Mouse (Mus musculus) MN1 (cell line): ENCODE data around the gene Chn1.

ENCODE experiments used
- DNase-seq: peaks from one replicate; pipeline ENCODE4 v3.0.0-alpha.2; 2016; ENCODE audit warnings: low spot score

Gene Chn1

DNA sequence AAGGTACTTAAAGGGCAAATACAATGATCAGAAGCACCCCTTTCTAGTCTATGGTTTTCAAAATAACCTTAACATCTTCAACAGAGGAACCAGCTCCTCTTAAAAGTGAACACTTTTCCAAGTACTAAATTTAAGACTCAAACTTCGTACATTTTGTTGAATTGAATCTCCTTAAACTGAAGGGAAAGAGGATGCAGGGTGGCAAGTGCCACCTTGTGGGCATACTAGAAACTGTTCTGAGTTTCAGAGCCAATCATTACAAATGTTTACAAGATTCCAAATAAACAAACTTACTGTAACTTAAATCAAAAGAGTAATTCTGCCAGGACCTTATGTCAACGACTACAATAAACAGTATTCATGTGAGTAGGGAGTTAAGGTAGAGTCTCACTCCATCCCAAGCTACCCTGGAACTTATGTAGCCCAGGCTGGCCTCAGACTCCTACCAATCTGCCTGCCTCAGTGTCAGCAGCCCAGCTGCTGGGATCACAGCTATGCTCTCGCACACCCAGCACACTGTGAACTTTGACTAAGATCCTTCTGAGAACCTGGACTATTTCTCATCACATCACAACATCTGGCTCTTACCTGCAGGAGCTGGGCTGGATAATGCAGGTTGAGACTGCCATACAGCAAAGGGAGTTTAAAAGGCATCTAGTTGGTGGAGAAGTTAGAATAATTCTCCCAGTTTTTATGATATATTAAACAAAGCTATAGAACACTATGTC is 29.3 kb downstream of the Chn1 start:
- DNase-seq = peak; percentile 34

DNA sequence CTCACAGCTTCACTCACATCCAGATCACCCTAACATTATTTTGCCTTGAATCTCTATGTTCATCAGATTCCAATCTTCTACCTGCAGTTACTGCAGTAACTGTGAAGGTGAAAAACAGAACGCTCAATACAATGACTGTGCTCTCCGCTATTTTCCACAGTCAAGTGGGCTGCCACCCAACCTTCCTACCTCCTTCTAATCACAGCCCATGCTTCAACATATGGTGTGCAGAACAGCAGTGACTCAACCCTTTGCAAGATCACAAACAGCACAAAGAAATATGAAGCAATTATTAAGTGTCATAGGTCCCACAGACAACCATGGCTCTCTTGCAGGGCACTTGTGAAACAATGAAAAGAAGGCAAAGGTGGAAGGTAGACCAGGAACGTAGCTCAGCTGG is 33.9 kb downstream of the Chn1 start:
- no peak for DNase-seq

DNA sequence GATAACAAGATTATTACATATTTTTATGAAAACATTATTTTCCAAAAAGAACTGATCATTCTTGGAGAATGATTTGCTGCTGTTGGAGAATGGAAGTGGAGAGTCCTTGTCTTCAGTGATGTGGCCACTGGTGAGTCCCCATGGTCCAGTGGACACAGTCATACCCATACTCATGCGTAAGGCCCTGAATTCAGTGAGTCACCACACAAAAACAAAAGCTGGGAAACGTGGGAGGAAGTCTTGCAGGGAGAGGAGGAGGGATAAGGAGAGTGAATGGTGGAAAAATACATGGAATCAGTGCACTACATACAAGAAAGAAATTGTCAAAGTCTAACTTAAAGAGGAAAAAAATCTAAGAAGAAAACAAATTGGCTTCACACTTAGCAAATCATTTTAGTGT is 47.3 kb downstream of the Chn1 start:
- DNase-seq = peak; percentile 38

DNA sequence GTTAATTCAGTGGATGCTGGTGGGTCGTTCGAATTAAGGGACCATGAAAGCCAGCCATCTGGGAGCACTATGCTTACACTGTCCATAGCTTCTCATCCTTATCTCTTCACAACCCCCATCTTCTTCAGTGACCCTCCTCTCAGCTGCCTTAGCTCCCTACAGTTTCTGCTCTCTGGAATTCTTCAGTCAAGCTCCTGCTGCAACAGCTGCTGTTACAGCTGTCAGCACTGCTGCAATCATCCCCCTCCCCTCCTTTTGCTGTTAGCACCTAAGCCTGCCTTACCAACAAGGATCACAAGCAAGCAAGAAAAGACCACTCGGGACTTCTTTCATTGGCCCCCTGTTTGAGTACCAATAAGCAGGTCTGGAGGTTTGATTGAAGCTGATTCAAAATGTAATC is 50.2 kb downstream of the Chn1 start:
- DNase-seq = no peak

DNA sequence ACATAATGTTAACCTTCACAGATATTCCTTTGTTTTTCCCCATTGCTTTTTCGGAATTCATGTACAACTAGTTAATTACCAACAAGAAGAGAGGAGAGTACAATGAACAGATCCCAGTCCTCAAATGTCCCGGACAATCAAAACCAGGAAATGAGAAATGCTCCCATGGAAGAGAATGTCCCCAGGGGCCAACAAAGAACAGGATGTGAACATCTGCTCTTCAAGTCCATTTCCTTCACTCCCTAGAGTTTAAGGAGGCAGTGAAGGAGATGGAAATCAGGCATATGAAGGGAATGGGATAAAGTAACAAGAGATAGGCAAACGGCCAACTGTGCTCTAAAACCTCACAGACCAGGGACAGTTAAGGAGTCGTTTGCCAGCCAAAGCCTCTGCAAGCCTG is 53.3 kb downstream of the Chn1 start:
- peak; percentile 57 for DNase-seq

DNA sequence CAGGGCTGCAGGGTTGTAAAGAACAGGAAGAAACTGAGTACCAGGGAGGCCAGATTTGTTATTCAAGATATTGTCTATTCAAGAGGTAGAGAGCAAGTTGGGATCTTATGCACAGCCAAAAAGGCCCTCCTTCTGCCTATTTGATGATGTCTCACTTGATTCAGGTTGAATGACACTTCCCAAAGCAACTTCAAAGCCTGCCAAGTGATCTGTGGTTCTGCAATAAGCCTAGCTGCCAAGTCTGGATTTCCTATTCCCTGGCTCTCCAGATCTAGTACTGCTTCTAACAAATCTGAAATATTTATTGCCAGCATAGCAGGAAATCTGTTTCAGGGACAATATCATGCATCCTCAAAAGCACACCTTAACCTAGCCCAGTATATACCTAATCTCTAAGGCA is 62.7 kb downstream of the Chn1 start:
- no peak for DNase-seq

DNA sequence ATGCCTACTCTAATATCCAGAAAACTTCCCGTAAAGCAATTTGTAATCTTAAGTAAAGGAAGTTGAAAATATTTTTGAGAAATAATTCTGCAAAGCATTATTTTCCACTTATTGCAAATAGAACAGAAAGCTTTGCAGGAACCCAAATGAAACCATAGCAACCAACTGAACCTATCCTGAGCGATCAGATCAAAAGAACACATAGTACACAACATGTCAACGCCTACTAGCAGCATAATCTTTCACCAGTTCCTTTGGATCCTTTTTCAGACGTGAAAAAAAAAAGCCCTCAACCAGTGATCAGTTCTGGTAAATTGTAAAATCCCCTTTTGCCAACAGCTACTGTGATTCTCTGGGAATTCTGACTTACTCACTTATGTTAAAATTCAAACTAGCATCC is 82.1 kb downstream of the Chn1 start:
- DNase-seq = no peak

DNA sequence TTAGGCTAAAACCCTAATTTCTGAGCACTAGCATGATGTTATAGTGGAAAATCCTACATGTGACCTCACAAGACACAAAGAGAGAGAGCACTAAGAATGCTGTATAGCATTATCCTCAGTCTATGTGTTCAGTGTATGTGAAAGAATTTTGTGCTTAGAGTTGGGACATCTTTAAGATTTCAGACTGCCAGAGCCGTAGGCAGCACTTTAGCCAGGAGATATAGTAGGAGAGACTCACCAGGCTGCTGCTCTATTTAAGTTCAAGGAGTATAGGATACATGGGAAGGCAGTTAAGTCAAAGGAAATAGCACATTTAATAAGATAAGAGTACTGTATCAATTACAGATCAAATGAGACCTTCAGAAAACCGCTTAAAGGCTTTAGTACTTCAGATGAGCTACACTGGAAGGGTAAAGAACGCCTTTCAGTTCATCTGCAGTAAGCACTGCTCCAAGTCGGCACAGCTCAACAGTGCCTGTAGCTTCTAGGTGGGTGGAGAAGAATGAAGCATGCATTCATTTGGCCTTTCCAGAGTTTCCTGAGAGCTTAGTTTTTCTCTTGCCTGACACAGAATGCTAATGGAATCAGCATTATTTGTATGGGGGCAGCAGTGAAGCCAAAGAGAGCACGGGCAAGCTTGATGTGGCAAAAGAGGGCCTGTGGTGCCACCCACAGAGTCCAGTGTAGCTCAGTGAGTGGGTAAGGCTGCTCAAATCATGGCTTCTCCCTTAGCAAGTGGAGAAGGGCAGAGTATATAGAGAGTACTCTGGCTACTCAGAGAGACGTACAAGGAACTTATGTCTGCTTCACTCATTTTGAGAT is 84.2 kb downstream of the Chn1 start:
- DNase-seq = no peak

DNA sequence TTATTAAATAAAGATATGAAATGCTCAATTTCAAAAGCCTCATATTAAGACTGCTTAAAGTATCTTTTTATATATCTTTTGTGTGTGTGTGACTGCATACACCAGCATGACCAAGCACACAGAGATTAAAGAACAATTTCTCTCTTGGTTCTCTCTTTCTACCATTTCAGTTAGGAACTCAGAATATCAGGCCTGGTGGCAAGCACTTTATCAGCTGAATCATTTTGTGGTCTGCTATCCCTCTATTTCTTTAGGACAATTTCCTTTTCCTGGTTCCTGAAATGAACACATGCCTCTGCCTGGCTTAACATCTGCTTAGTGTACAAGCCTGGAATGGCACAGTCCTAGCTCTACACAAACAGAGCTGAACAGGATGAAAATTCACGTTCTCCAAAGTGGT is 92.6 kb downstream of the Chn1 start:
- peak; percentile 74 for DNase-seq

DNA sequence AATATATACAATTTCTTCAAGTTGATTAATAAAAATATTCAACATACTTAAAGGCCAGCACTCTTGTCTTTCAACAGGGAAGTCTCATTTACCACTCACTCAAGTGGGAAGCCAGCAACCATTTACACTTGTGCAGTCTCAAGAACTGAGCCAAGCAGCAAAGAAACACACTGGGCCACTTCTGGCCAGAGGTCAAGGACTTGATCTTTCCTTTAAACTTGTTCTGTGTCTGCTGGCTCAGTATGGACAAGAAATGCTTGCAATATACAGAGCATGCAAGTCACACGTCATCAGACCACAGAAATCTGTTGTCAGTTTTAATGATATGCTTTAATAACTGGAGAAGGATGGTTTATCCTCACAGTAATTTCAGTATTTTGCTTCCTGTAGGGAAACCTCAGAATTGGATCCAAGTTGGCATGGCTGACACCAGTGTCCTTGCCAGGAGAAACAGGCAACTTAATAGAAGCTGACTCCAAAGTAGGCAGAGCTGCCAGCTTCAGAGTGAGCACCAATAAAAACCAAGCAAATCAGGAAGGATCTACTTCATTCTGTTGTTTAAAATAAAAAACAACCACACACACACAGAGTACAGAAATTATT is 94.6 kb downstream of the Chn1 start:
- DNase-seq = no peak

DNA sequence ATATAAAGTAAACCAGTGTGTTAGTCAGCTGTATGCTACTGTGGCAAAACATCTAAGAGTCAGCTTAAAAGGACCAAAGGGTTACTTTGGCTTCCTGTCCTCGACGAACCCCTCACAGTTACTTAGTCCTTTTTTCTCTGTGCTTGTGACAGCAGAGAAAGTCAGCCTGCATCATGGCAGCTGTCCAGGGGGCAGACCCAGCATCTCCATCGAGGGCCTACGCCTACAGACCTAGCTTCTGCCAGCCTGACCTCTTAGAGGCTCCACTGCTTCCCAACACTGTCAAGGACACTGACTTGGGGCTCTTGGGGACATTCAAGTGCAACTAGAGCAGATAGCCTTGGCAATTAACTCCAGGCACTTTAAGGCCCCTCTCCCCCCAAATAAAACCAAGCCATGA is 106.5 kb downstream of the Chn1 start:
- no peak for DNase-seq

DNA sequence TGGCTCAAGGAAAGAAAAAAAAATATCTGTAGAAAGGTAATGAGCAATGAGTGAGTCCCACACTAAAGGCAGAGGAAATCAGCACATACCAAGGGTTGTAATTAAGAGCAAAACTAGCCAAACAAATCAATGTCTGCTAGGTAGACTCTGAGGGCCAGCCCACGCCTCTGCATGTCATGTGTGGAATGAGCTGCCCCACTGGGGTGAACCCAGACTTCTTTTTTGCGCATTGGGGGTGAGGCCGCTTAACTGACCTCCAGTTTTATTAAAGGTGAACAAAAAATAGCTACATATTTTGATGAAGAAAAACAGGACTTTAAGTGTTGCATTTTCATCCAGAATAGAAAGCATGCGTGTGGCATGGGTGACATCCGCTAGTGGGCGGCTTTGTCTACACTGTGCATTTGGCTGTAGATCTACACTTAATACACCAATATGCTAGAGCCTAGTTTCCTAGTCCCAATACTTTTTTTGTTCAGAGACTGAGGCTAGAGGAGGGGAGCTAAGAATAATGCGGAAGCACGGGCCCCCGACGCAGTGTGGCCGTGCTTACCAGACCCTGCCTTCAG is 114.5 kb downstream of the Chn1 start:
- no peak for DNase-seq

DNA sequence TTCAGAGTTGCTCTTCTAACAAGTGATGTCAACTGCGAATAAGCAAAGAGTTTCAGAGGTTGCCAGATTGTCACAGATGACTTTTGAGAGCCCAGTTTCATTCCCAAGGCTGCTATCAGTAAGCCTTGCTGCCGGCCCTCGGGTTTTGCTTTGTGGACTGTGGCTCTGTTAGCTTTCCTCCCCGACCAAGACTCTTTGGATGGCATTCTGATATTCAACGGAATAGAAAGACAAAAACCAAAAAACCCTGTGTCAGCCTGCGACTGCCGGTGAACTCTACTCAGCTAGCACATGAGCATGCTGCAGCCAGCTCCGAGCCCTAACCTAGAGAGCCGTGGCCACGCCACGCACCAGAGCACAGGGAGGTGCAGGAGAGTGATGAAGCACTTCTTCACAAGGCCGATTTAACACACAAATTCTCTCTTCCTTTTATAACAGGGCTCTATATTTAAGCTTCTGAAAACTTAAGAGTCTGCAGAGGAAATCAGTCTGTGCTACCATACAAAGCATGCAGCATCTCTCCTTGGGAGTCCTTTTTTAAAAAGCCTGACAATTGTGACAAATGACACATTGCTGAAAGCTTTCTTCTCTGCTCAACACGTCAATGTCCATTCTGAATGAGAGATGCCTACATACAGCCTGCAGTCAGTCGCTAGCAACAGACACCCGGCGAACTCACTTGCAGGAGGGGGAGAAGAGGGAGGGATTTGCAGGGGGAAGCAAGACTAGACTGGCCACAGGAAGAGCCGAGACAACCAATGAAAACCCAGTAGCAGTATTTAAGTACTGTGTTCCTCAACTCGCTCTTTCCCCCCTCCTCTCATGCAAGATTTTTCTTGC is 115.2 kb downstream of the Chn1 start:
- DNase-seq = no peak

DNA sequence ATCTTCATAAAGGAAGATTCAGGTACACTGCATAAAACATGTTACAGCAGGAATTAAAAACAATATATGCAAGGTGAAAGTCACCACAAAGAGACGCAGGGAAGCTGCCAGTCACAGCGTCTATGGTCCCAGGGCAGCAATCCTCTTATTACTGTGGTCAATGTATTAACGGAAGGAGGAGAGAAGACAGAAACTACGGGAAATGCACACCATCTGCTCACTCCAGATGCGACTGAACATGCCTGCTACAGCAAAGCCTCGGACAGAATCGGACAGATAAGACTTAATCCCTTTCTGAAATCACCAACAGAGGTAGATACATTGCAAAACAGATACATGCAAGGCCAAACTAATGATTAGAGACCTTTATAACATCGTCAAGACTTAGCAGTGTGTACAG is 116.1 kb downstream of the Chn1 start:
- no peak for DNase-seq

DNA sequence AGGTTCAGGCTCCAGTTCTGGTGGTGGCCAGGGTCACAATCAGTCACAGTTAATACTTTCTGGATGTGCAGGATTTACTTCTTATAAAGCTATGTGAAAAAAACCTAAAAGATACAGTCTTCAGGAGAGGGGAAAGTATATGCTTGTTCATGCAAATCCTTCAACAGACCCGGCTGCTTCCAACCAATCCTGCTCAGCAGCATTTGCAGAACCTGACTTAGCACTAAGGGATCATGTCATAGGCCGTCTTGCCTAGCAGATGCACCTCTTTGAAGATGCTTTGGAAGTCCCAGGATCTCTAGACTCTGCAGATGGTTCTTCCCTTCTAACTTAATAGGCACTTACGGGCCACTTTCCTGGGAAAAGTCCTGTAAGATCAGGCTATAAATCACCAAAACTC is 117.2 kb downstream of the Chn1 start:
- no peak for DNase-seq

DNA sequence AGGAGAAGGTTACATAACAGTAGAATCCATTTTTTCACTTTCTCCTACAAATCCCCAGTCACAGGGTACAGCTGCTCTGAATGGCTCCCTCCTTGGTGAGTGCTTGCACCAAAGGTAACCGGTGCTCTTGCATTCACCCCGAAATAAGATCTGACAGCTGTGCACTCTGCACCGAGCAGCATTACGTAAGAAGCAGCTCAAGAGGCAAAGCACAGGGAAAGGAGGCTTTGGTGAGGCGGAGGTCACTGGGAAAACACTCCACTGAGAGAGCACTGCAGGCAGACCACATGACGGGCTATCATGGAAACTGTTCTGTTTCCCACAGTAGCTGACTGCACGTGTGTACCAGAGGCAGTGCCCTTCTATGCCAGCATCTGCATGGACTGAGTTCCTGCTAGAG is 118.0 kb downstream of the Chn1 start:
- no peak for DNase-seq

DNA sequence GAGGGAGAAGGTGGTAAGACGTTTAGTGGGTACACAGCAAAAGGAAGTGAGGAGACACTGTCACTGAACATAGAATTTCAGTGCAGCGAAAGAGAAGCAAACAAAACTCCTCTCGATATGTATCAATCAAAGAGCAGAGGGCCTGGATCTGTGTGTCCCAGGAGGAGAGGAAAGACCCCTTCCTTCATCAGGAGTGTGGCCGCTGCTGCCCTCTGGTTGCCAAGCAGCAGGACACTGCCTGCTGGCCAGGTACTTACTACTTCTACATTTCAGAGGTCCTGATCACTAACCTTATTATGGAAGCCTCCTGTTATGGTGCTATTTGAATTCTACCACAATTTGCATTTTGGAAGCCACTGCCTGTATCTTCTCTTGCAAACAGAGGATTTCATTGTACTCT is 119.5 kb downstream of the Chn1 start:
- DNase-seq = no peak

DNA sequence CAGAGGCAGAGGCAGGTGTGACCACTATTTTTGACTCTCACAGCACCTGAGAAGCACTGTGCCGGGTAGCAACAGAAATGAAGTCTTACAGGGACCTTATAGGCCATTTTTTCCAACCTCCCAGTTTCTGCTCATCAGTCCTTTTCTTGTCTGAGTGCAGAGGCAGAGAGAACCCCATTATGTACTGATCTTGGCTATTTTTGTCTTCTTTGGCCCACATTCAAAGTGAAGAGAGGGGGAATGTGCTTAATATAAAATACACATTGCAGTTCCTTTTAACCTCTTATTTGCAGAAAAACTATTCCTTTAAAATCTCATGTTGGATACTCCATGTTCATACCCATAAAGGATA is 120.3 kb downstream of the Chn1 start:
- no peak for DNase-seq

DNA sequence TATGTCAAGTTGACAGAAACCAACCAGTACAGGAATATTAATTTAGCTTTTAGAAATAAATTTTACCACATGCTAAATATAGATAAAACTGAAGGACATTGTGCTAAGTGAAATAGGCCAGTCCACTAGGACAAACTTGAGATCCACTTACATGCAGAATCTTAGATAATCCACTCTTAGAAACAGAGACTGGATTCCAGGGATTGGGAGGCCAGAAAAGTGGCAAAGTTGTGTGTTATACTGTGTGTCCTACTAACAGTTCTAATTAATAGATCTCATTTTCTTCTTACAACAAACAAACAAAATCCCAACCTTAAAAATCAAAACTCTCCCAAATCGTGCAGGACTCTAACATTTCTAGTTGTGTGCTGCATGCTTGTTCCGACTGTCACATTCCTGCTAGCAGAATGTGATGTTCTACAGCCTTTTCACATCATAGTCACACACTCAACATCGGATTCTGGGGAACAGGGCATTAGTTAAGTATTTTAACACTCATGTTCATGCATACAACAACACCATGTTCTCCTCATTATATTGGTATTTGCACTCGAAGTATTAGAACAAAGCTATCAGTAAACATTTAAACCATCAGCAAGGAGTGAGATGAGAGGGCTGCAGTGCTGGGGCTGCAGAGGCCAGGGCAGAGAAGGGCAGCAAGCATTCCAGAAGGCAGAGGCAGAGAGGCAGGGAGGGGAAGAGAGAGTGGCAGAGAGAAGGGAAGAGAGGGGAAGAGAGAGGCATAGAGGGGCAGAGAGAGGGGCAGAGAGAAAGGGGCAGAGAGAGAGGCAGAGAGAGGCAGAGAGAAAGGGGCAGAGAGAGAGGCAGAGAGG is 120.9 kb downstream of the Chn1 start:
- no peak for DNase-seq

DNA sequence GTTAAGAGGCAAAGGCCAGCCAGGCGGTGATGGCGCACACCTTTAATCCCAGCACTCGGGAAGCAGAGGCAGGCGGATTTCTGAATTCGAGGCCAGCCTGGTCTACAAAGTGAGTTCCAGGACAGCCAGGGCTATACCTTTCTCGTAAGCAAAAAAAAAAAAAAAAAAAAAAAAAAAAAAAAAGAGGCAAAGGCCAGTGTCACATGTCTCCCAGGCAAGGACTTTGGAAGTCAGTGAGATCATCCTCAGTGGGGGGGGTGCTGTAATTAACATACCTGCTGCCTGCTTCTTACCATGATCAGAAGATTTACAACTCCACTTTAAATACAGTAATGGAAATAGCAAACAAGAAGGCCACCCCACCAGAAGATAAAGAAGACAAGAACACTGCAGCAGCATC is 137.5 kb downstream of the Chn1 start:
- DNase-seq = no peak

DNA sequence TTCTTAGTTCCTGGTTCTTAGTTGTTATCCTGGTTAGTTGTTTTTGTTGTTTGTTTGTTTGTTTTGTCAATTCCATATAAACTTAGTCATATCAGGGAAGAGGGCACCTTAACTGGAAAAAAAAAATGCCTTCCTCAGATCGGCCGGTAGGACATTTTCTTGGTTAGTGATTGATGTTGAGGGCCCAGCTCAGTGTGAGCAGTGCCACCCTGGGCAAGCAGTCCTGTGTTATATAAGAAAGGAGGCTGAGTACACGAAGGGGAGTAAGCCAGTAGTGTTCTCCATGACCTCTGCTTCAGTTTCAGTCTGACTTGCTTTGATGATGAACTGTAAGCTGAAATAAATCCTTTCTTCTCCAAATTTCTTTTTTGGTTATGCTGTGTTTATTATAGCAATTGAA is 138.8 kb downstream of the Chn1 start:
- DNase-seq = no peak
